Mouse (Mus musculus): ENCODE results near the gene March1. TPM values are rescaled to one million over a fixed set of nuclear protein-coding genes. Genes with fewer than 3 reads are reported as not detected.

March1 gene
- polyA plus RNA-seq, 1 experiment from 2014 or later = 0.90 TPM

GRCm38 (mm10) chr8:66033651-66034050, 416.0 kb downstream of the March1 start:
- no peak overlapping the region for H3K4me3 ChIP-seq
- no peaks in the 10 kb centered on the region for H3K27me3 ChIP-seq
- no peak overlapping the region for H3K27ac ChIP-seq
- WGBS = 81% methylated on average over 3 of the region's 3 CpGs
- H3K36me3 ChIP-seq = no peaks in the 10 kb centered on the region
- no peaks in the 10 kb centered on the region for H3K9me3 ChIP-seq
- no peak overlapping the region for H3K4me2 ChIP-seq (replicated peaks)
- no peaks in the 10 kb centered on the region for H3K4me1 ChIP-seq
- ATAC-seq (ENCODE audit: insufficient number of reproducible peaks, insufficient read depth, low FRiP score, low TSS enrichment) = no peak
- H3K9ac ChIP-seq = no peak overlapping the region

- Histone ChIP-seq H3K4me2 (replicated peaks) (no peak overlapping the region), H3K27ac (no peak overlapping the region), H3K4me1 (no peaks in the 10 kb centered on the region), H3K9ac (no peak overlapping the region), H3K27me3 (no peaks in the 10 kb centered on the region), H3K36me3 (no peaks in the 10 kb centered on the region), H3K4me3 (no peak overlapping the region), H3K9me3 (no peaks in the 10 kb centered on the region)
- ATAC-seq (ENCODE audit: insufficient number of reproducible peaks, insufficient read depth, low FRiP score, low TSS enrichment) = no peak
- 91% methylated on average over 3 of the region's 3 CpGs for WGBS
Observed at GRCm38 (mm10) chr8:66034429-66034828, 416.7 kb downstream of the March1 start.

DNA sequence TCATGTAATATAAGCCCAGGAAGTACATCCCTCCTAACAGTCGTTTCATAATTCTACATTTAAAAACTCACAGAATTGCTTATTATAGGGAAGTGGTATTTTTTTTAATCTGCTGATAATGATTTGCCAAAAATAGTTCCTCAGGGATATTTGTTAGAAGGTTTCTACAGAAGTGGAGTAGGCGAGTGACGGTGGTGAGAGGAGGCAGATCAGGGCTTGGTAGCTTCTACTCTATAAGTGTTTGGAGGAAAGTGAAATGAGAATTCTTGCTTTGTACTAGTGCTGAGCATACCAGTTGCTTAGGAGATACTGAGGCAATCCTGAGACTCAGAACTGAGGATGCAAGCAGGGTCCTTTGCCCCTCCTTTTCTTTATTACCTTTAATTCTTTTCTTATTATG, 476.5 kb downstream of the March1 start:
- Histone ChIP-seq H3K9me3 (no peaks in the 10 kb centered on the region), H3K4me3 (no peak overlapping the region), H3K36me3 (no peaks in the 10 kb centered on the region), H3K27ac (no peak overlapping the region), H3K9ac (no peak overlapping the region), H3K4me2 (replicated peaks) (no peak overlapping the region), H3K27me3 (no peaks in the 10 kb centered on the region), H3K4me1 (no peaks in the 10 kb centered on the region)
- 88% methylated on average over 3 of the region's 3 CpGs for WGBS
- no peak for ATAC-seq (ENCODE audit: insufficient number of reproducible peaks, insufficient read depth, low FRiP score, low TSS enrichment)

GRCm38 (mm10) chr8:66098148-66098547, 480.4 kb downstream of the March1 start:
- H3K4me2 ChIP-seq (replicated peaks) = no peak overlapping the region
- H3K9me3 ChIP-seq = no peaks in the 10 kb centered on the region
- H3K4me3 ChIP-seq = no peak overlapping the region
- no peaks in the 10 kb centered on the region for H3K36me3 ChIP-seq
- 91% methylated on average over 1 of the region's 1 CpGs for WGBS
- H3K27ac ChIP-seq = no peak overlapping the region
- ATAC-seq (ENCODE audit: insufficient number of reproducible peaks, insufficient read depth, low FRiP score, low TSS enrichment) = no peak
- H3K4me1 ChIP-seq = no peaks in the 10 kb centered on the region
- H3K9ac ChIP-seq = no peak overlapping the region
- H3K27me3 ChIP-seq = no peaks in the 10 kb centered on the region

DNA sequence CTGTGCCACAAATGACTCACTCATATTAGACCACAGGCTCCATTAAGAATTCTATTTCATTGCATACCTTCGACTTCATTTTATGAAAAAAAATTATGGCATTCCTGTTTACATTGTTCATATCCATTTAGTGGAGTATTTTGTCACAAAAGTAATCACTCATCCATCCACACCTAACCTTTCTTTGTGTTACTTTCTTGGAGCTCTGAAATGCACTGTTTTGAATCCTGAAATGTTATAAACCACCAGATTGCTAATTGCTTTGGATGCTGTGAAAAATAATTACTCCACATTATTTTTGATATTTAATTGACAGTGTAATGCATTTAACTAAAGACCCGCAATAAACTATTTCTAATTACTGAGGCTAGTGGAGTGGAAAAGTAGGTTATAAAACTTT, 501.6 kb downstream of the March1 start:
- Histone ChIP-seq H3K27ac (no peak overlapping the region), H3K9me3 (no peaks in the 10 kb centered on the region), H3K4me3 (no peak overlapping the region), H3K4me2 (replicated peaks) (no peak overlapping the region), H3K27me3 (no peaks in the 10 kb centered on the region), H3K36me3 (no peaks in the 10 kb centered on the region), H3K9ac (no peak overlapping the region), H3K4me1 (no peaks in the 10 kb centered on the region)
- 83% methylated on average over 2 of the region's 2 CpGs for WGBS
- no peak for ATAC-seq (ENCODE audit: insufficient number of reproducible peaks, insufficient read depth, low FRiP score, low TSS enrichment)

- WGBS = 85% methylated on average over 1 of the region's 1 CpGs
Observed at GRCm38 (mm10) chr8:66159648-66160047, 541.9 kb downstream of the March1 start.

GRCm38 (mm10) chr8:66166835-66167234, 549.1 kb downstream of the March1 start:
- WGBS = 67% methylated on average over 1 of the region's 1 CpGs
- Histone ChIP-seq H3K4me2 (replicated peaks) (no peak overlapping the region), H3K36me3 (no peaks in the 10 kb centered on the region), H3K27me3 (no peaks in the 10 kb centered on the region), H3K9ac (no peak overlapping the region), H3K4me1 (no peaks in the 10 kb centered on the region), H3K4me3 (no peak overlapping the region), H3K9me3 (no peaks in the 10 kb centered on the region), H3K27ac (no peak overlapping the region)
- ATAC-seq (ENCODE audit: insufficient number of reproducible peaks, insufficient read depth, low FRiP score, low TSS enrichment) = no peak

More at GRCm38 (mm10) chr8:66159648-66160047, 541.9 kb downstream of the March1 start:
- Histone ChIP-seq H3K4me1 (no peaks in the 10 kb centered on the region), H3K4me3 (no peak overlapping the region), H3K9ac (no peak overlapping the region), H3K27ac (no peak overlapping the region), H3K27me3 (no peaks in the 10 kb centered on the region), H3K4me2 (replicated peaks) (no peak overlapping the region), H3K9me3 (no peaks in the 10 kb centered on the region), H3K36me3 (no peaks in the 10 kb centered on the region)
- ATAC-seq (ENCODE audit: insufficient number of reproducible peaks, insufficient read depth, low FRiP score, low TSS enrichment) = no peak

DNA sequence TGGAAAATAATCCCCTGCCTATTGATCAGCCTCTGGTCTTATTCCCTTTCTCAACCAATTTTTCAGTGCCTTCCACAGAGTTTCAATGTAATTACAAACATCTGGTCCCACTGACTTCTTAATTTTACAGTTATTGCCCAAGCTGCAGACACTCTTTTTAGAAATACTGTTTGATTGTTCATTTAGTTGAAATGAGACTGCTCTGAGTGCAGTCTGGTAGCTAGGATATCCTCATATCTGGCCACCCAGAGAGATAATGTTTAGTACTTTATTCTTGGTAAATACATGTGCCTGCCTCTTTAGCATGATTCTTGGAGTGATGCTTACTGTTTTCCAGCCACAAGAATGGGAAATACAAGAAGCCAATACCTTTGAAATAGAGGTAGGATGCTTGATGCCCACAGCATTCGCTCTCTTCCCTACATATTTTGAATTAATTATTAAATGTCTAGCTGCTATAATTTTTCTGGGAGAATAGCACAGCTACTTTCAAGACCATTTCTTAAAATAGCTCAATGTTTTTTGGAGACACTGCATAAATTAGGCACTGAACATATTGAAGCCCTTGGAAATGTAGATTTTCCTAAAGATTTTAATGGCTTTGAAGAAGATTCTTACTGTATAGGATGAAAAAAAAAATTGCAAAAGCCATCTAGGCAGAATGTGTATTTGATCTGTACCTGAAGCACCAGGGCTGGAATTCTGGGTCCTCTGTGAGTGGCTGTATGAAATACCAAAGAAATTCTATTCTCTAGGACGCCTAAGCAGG, 549.9 kb downstream of the March1 start:
- 67% methylated on average over 2 of the region's 2 CpGs for WGBS

DNA sequence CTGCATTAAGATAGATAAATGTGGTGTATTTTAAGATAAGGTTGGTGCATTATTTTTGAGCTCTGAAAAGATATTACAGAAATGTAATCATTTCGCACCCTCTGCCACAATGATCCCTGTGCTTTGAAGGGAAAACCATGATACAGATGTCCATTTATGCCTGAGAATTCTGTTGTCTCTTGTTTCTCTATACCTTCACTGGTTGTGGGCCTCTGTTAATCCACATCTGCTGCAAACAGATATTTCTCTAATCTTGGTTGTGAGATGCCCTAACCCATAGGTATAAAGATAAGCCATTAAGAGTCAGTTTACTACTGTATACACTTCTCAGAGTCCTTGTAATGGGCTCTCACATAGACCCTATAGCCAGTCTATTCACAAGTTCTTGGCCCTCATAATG, 561.6 kb downstream of the March1 start:
- Histone ChIP-seq H3K4me1 (no peaks in the 10 kb centered on the region), H3K4me3 (no peak overlapping the region)
- 93% methylated on average over 1 of the region's 1 CpGs for WGBS

More for the DNA sequence above, 549.9 kb downstream of the March1 start:
- no peak for ATAC-seq (ENCODE audit: insufficient number of reproducible peaks, insufficient read depth, low FRiP score, low TSS enrichment)
- no peak overlapping the region for H3K4me2 ChIP-seq (replicated peaks)
- H3K36me3 ChIP-seq = no peaks in the 10 kb centered on the region
- H3K9ac ChIP-seq = no peak overlapping the region
- H3K27me3 ChIP-seq = no peaks in the 10 kb centered on the region
- no peaks in the 10 kb centered on the region for H3K9me3 ChIP-seq
- H3K4me1 ChIP-seq = no peaks in the 10 kb centered on the region
- H3K27ac ChIP-seq = no peak overlapping the region
- H3K4me3 ChIP-seq = no peak overlapping the region

GRCm38 (mm10) chr8:66181265-66181664, 563.6 kb downstream of the March1 start:
- H3K27ac ChIP-seq = no peak overlapping the region
- H3K36me3 ChIP-seq = no peaks in the 10 kb centered on the region
- no peak overlapping the region for H3K9ac ChIP-seq
- H3K4me2 ChIP-seq (replicated peaks) = no peak overlapping the region
- no peaks in the 10 kb centered on the region for H3K27me3 ChIP-seq
- 79% methylated on average over 4 of the region's 4 CpGs for WGBS
- H3K4me3 ChIP-seq = no peak overlapping the region
- no peak for ATAC-seq (ENCODE audit: insufficient number of reproducible peaks, insufficient read depth, low FRiP score, low TSS enrichment)
- H3K4me1 ChIP-seq = no peaks in the 10 kb centered on the region
- no peaks in the 10 kb centered on the region for H3K9me3 ChIP-seq

More for the DNA sequence above, 561.6 kb downstream of the March1 start:
- Histone ChIP-seq H3K27me3 (no peaks in the 10 kb centered on the region), H3K36me3 (no peaks in the 10 kb centered on the region), H3K9ac (no peak overlapping the region), H3K4me2 (replicated peaks) (no peak overlapping the region), H3K27ac (no peak overlapping the region), H3K9me3 (no peaks in the 10 kb centered on the region)
- ATAC-seq (ENCODE audit: insufficient number of reproducible peaks, insufficient read depth, low FRiP score, low TSS enrichment) = no peak

- Histone ChIP-seq H3K4me1 (no peaks in the 10 kb centered on the region), H3K4me2 (replicated peaks) (no peak overlapping the region), H3K9me3 (no peaks in the 10 kb centered on the region), H3K27me3 (no peaks in the 10 kb centered on the region), H3K9ac (no peak overlapping the region), H3K36me3 (no peaks in the 10 kb centered on the region), H3K4me3 (no peak overlapping the region), H3K27ac (no peak overlapping the region)
- 60% methylated on average over 3 of the region's 3 CpGs for WGBS
- ATAC-seq (ENCODE audit: insufficient number of reproducible peaks, insufficient read depth, low FRiP score, low TSS enrichment) = no peak
Observed at GRCm38 (mm10) chr8:66182257-66182656, 564.6 kb downstream of the March1 start.

GRCm38 (mm10) chr8:66183454-66183853, 565.8 kb downstream of the March1 start:
- Histone ChIP-seq H3K27me3 (no peaks in the 10 kb centered on the region), H3K9me3 (no peaks in the 10 kb centered on the region), H3K4me1 (no peaks in the 10 kb centered on the region), H3K27ac (no peak overlapping the region), H3K9ac (no peak overlapping the region), H3K4me3 (no peak overlapping the region), H3K4me2 (replicated peaks) (no peak overlapping the region), H3K36me3 (no peaks in the 10 kb centered on the region)
- WGBS = 72% methylated on average over 2 of the region's 2 CpGs
- ATAC-seq (ENCODE audit: insufficient number of reproducible peaks, insufficient read depth, low FRiP score, low TSS enrichment) = no peak
